Mouse (Mus musculus): Measurements from ENCODE around the gene Ezr. TPM values are rescaled to one million over a fixed set of nuclear protein-coding genes. Genes with fewer than 3 reads are reported as not detected.

Gene Ezr
- polyA plus RNA-seq, 1 experiment from 2014 or later = 65.7 TPM

DNA sequence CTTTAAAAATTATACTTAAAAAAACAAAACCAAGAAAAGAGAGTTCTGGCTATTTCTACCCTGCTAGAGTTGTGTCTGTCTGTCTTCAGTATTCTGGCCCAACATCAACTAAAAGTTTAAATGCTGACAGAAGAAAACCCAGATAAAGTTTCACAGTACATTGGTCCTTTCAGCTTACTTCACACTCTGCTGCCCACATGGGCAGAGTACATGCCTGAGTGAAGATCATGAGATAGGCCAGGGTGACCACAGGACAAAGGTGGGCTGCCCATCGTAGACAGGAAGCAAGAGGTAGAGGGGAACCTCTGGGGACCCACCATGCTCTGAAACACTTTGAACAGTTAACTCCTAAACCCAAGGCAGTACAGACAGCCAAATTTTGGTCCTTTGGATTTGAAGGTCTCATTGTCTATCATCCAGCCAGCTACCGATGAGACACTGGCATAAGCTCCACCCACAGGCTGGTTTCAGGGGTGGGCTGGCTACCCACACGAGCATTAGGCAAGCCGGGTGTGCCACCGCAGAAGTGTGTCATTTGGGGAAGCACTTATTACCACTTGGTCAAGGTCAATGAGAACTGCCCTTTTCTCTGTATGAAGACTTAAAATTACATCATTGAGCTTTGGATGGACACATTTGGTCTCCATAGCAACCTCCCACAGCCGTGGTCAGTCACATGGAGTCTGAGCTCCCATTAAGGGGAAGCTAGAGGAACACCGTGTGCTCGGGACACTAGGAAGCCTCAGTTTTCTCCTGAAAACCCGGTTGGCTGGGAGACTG lies 35.9 kb downstream of the Ezr start:
- Histone ChIP-seq H3K27ac (replicated peaks) (peak overlapping the region; percentile 51), H3K27me3 (no peaks in the 10 kb centered on the region), H3K9ac (no peak overlapping the region), H3K4me1 (replicated peaks) (peaks cover 51% of the 10 kb centered on the region), H3K4me2 (no peak overlapping the region), H3K4me3 (no peak overlapping the region), H3K9me3 (no peaks in the 10 kb centered on the region), H3K36me3 (no peaks in the 10 kb centered on the region)
- 42% methylated on average over 9 of the region's 9 CpGs for WGBS
- no peak for ATAC-seq (ENCODE audit: low FRiP score, low read depth)

GRCm38 (mm10) chr17:6745975-6746374 lies 36.6 kb downstream of the Ezr start:
- 14% methylated on average over 9 of the region's 9 CpGs for WGBS
- peak; percentile 77 for ATAC-seq (ENCODE audit: low FRiP score, low read depth)
- H3K4me1 ChIP-seq (replicated peaks) = peaks cover 57% of the 10 kb centered on the region
- no peak overlapping the region for H3K9ac ChIP-seq
- H3K27ac ChIP-seq (replicated peaks) = peak overlapping the region; percentile 75
- no peaks in the 10 kb centered on the region for H3K9me3 ChIP-seq
- H3K36me3 ChIP-seq = no peaks in the 10 kb centered on the region
- 0 out of 2 replicates have a peak overlapping the region, but pooled peaks have one; percentile 10 for H3K4me2 ChIP-seq
- no peaks in the 10 kb centered on the region for H3K27me3 ChIP-seq
- H3K4me3 ChIP-seq = no peak overlapping the region

DNA sequence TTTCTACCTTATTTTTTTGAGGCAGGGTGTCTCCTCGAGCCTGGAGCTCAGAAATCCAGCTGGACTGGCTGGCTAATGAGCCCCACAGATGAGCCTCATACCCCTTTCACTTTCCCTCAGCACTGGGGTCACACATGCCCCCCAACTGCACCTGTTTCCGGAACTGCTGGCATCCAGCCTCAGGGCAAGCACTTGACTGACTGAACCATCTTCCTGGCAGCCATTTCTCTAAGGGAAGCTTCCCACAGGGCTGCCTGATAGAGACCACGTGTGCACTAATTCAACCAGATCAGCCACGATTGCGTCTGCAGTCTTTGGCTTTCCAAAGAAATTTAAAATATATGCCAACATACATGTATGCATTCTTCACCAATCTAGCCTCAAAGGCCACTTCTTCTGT lies 37.1 kb downstream of the Ezr start:
- Histone ChIP-seq H3K9me3 (no peaks in the 10 kb centered on the region), H3K9ac (no peak overlapping the region), H3K27ac (replicated peaks) (peak overlapping the region; percentile 75), H3K4me3 (no peak overlapping the region), H3K27me3 (no peaks in the 10 kb centered on the region), H3K36me3 (no peaks in the 10 kb centered on the region), H3K4me1 (replicated peaks) (peaks cover 60% of the 10 kb centered on the region), H3K4me2 (0 out of 2 replicates have a peak overlapping the region, but pooled peaks have one; percentile 10)
- peak; percentile 27; the same call in 1 of the 2 replicates for ATAC-seq (ENCODE audit: low FRiP score, low read depth)
- WGBS = 27% methylated on average over 5 of the region's 5 CpGs

- no peak overlapping the region for H3K4me2 ChIP-seq
- H3K4me1 ChIP-seq (replicated peaks) = peaks cover 60% of the 10 kb centered on the region
- WGBS = 82% methylated on average over 14 of the region's 14 CpGs
- no peak overlapping the region for H3K9ac ChIP-seq
- peak overlapping the region; percentile 75 for H3K27ac ChIP-seq (replicated peaks)
- no peaks in the 10 kb centered on the region for H3K9me3 ChIP-seq
- H3K27me3 ChIP-seq = no peaks in the 10 kb centered on the region
- no peak for ATAC-seq (ENCODE audit: low FRiP score, low read depth)
- no peak overlapping the region for H3K4me3 ChIP-seq
- H3K36me3 ChIP-seq = no peaks in the 10 kb centered on the region
Measured at GRCm38 (mm10) chr17:6744871-6745270, 37.7 kb downstream of the Ezr start.

GRCm38 (mm10) chr17:6744366-6744765 lies 38.2 kb downstream of the Ezr start:
- ATAC-seq (ENCODE audit: low FRiP score, low read depth) = no peak
- WGBS = 51% methylated on average over 9 of the region's 9 CpGs
- Histone ChIP-seq H3K36me3 (no peaks in the 10 kb centered on the region), H3K9me3 (no peaks in the 10 kb centered on the region), H3K27ac (replicated peaks) (peak overlapping the region; percentile 75), H3K9ac (no peak overlapping the region), H3K4me2 (no peak overlapping the region), H3K4me3 (no peak overlapping the region), H3K27me3 (no peaks in the 10 kb centered on the region), H3K4me1 (replicated peaks) (peaks cover 60% of the 10 kb centered on the region)

- H3K36me3 ChIP-seq = no peaks in the 10 kb centered on the region
- WGBS = 83% methylated on average over 11 of the region's 11 CpGs
- ATAC-seq (ENCODE audit: low FRiP score, low read depth) = no peak
- H3K9ac ChIP-seq = no peak overlapping the region
- H3K4me2 ChIP-seq = no peak overlapping the region
- H3K9me3 ChIP-seq = no peaks in the 10 kb centered on the region
- H3K4me1 ChIP-seq (replicated peaks) = peaks cover 60% of the 10 kb centered on the region
- H3K27me3 ChIP-seq = no peaks in the 10 kb centered on the region
- H3K27ac ChIP-seq (replicated peaks) = peak overlapping the region; percentile 75; the same call in 1 of the 2 replicates
- no peak overlapping the region for H3K4me3 ChIP-seq
Measured at GRCm38 (mm10) chr17:6743787-6744239, 38.8 kb downstream of the Ezr start.

DNA sequence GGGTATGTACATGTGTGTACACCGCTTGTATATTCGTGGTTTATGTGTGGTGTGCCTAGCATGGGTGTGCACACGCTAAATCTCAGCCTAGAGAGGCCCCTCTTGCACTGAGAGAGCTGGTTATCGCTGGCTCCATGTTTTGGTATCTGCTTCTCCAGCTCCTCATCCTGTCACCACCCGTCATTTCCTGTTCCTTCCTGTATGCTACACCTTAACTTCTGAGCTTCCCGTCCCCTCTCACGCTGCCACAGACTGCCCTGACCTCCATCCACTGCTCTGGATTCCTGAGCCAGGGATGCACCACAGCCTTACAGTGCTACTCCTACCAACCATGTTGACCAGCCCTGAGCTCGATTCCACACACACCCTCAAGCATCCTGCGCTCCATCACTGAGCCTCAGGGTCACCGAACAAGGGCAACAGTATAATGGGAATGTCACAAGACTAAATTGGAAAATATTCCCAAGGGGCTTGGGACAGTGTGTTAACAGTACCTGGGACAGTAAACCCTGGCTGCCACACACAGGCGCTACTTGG lies 39.5 kb downstream of the Ezr start:
- Histone ChIP-seq H3K9me3 (no peaks in the 10 kb centered on the region), H3K4me3 (no peak overlapping the region), H3K9ac (no peak overlapping the region), H3K27ac (replicated peaks) (no peak overlapping the region), H3K27me3 (no peaks in the 10 kb centered on the region), H3K4me2 (no peak overlapping the region), H3K4me1 (replicated peaks) (peaks cover 60% of the 10 kb centered on the region), H3K36me3 (no peaks in the 10 kb centered on the region)
- no peak for ATAC-seq (ENCODE audit: low FRiP score, low read depth)
- WGBS = 87% methylated on average over 11 of the region's 11 CpGs

DNA sequence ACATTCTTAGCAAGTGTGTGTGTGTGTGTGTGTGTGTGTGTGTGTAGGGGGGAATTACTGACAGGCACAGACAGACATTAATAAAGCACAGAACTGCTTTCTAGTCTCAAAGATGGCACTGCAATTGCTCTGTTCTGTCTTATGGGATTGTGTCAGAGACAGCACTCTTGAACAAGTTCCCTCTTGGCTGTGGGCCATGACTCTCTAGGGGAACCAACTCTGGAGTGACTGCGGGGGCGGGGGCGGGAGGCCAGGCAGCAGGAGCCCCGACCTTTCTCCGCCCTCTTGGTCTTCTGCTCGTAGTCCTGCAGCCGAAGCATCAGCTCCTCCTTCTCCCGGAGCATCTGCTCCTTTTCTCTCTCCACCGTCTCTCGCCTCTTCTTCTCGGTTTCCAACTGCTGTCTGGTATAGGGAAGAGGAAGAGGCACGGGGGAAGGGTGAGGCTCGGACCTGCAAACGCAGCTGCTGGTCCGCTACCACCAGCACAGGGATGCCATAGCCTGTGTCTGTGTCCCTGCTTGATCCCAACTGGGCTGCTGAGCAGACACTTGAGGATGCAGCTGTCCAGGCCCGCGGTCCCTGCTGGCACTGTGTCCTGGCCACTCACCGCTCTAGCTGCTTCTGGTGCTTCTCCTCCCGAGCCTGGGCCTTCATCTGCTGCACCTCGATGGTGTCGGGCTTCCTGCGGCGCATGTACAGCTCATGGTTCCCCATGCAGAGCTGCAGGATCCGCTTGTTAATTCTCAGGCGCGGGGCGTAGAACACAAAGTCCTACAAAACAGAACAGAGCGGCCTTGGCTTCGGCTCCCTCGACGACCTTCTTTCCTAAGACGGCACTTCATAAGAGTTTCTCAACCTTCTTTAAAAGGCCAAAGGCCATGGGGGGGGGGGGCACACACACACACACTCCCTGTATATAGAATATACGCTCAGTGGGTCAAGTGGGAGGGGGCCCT lies 40.2 kb downstream of the Ezr start:
- Histone ChIP-seq H3K4me2 (no peak overlapping the region), H3K27me3 (no peaks in the 10 kb centered on the region), H3K27ac (replicated peaks) (0 out of 2 replicates have a peak overlapping the region, but pooled peaks have one; percentile 35), H3K36me3 (no peaks in the 10 kb centered on the region), H3K4me1 (replicated peaks) (peaks cover 52% of the 10 kb centered on the region), H3K4me3 (no peak overlapping the region), H3K9me3 (no peaks in the 10 kb centered on the region), H3K9ac (no peak overlapping the region)
- ATAC-seq (ENCODE audit: low FRiP score, low read depth) = no peak
- WGBS = 52% methylated on average over 33 of the region's 33 CpGs

GRCm38 (mm10) chr17:6741271-6741670 lies 41.3 kb downstream of the Ezr start:
- H3K36me3 ChIP-seq = no peaks in the 10 kb centered on the region
- ATAC-seq (ENCODE audit: low FRiP score, low read depth) = no peak
- WGBS = 76% methylated on average over 12 of the region's 12 CpGs
- no peak overlapping the region for H3K4me3 ChIP-seq
- H3K27me3 ChIP-seq = no peaks in the 10 kb centered on the region
- peak overlapping the region; percentile 32; the same call in 1 of the 2 replicates for H3K27ac ChIP-seq (replicated peaks)
- H3K9me3 ChIP-seq = no peaks in the 10 kb centered on the region
- no peak overlapping the region for H3K9ac ChIP-seq
- no peak overlapping the region for H3K4me2 ChIP-seq
- peaks cover 49% of the 10 kb centered on the region for H3K4me1 ChIP-seq (replicated peaks)

DNA sequence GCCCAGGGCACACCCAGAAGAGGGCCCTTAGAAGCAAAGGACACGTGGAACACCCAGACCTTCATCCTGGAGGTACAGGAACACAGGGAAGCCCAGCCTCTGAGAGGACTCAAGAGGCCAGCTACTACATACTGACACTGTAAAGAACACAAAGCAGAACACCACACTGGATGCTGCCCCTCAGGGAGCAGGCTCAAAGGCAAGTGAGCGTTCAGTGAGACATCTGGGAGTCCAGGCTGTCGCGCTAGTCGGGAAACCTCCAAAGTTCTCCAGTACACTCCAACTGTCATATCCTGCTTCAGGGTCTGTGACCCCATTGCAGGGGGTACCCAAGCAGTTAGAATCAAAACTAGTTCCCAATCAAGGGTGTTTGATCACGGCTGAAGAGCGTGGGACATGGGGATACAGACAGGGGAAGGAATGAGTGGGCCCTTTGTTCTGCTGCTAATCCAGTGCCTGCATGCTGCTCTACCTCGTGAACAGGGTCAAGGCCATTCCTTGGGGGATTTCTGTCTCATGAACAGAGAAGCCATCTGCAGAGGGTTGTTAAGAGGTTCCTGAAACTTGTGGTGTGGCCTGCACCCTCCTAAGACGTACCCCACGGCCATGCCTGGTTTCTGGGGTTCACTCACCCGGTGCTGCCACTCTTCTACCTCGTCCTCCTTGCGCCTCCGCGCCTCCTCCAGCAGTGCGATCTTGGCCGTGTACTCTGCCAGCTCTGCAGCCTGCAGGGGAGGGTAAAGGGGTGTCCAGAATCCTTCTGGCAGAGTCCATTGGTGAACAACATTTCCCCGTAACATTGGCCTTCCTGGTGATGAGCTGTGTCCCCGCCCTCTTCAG lies 42.0 kb downstream of the Ezr start:
- H3K4me3 ChIP-seq = no peak overlapping the region
- no peak overlapping the region for H3K27ac ChIP-seq (replicated peaks)
- H3K27me3 ChIP-seq = no peaks in the 10 kb centered on the region
- 79% methylated on average over 19 of the region's 19 CpGs for WGBS
- no peak for ATAC-seq (ENCODE audit: low FRiP score, low read depth)
- no peaks in the 10 kb centered on the region for H3K36me3 ChIP-seq
- no peaks in the 10 kb centered on the region for H3K9me3 ChIP-seq
- no peak overlapping the region for H3K4me2 ChIP-seq
- no peak overlapping the region for H3K9ac ChIP-seq
- peaks cover 42% of the 10 kb centered on the region for H3K4me1 ChIP-seq (replicated peaks)

GRCm38 (mm10) chr17:6739756-6740155 lies 42.8 kb downstream of the Ezr start:
- H3K9ac ChIP-seq = no peak overlapping the region
- H3K27ac ChIP-seq (replicated peaks) = no peak overlapping the region
- H3K4me1 ChIP-seq (replicated peaks) = peaks cover 35% of the 10 kb centered on the region
- no peak overlapping the region for H3K4me3 ChIP-seq
- no peak for ATAC-seq (ENCODE audit: low FRiP score, low read depth)
- no peaks in the 10 kb centered on the region for H3K27me3 ChIP-seq
- no peaks in the 10 kb centered on the region for H3K36me3 ChIP-seq
- H3K9me3 ChIP-seq = no peaks in the 10 kb centered on the region
- H3K4me2 ChIP-seq = no peak overlapping the region
- 89% methylated on average over 15 of the region's 15 CpGs for WGBS

All from hindbrain, embryonic 15.5 days (tissue).